Mouse (Mus musculus) cerebellum, postnatal 25 days (tissue): ENCODE data around the gene Camta1.

Experiments
- DNase-seq, 2 experiments: peaks; one replicate each; pipeline ENCODE4 v3.0.0; 2021; ENCODE audit warnings: mixed read lengths in 2 of 2

Gene Camta1

GRCm38 (mm10) chr4:151779962-151780459, 81.7 kb downstream of the Camta1 start:
- no peak for DNase-seq

DNA sequence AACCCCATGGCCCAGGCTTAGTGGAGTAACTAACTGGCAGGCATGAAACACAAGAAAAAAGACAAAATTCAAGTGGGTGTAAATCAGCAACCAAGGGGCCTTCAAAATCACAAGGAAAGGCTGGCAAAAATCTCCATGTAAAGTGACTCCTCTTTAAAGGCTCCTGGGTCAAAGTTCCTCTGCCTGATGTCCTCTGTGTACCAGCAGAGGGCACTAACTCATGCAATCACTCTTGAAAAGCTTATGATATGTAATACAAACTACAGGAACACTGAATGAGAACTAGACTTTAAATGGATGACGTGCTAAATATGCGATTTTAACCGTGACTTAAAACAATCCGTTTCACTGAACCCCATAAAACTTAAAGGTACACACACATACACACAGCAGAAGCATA, 83.2 kb downstream of the Camta1 start:
- peak in 1 of 2 experiments; percentile 30 for DNase-seq

- DNase-seq: peak; percentile 60 to 76
Measured at GRCm38 (mm10) chr4:151777451-151777850, 84.2 kb downstream of the Camta1 start.

- DNase-seq: no peak
Measured at GRCm38 (mm10) chr4:151775441-151775840, 86.2 kb downstream of the Camta1 start.

GRCm38 (mm10) chr4:151773651-151774050, 88.0 kb downstream of the Camta1 start:
- no peak for DNase-seq

- peak; percentile 23 to 34 for DNase-seq
Measured at GRCm38 (mm10) chr4:151773007-151773406, 88.7 kb downstream of the Camta1 start.

- no peak for DNase-seq
Measured at GRCm38 (mm10) chr4:151770697-151771096, 91.0 kb downstream of the Camta1 start.

GRCm38 (mm10) chr4:151767786-151768185, 93.9 kb downstream of the Camta1 start:
- DNase-seq: no peak

DNA sequence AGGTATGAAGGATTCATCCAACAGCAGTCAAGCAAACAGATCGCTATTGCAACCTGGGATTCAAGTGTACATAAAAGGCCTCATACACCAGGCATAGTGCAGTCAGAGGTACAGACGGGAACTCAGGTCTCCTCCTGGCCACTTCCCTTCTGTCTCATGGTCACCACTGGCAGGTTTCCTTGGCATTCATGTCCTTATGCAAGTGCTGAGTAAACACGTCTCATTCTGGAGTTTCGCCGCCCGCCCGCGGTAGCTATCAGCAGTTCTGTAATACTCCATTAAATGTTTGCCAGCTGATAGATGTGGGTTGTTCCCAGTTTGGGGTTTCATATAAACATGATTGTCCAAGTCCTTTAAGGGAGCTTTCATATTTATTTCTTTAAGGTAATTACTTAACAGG, 94.3 kb downstream of the Camta1 start:
- DNase-seq: peak; percentile 30 to 57

DNA sequence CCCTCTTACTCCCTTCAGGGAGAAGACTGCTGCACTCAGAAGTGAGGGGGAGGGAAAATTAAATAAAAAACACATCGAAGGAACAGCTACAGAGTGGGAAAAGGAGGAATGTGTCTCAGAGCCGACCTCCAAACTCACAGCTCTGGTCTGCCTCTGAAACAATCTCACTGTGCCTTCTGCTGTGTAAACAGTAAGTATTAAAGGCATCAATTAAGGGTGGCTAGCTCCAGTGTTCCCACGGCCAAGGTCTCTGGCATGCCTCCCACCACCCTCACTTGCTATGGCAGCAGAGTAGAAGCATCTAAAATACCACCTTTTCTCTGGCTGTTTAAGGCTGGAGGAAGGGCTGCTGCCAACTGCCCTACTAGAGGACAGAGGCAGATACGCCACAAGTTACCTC, 96.3 kb downstream of the Camta1 start:
- peak in 1 of 2 experiments; percentile 54 for DNase-seq

- DNase-seq: no peak
Measured at GRCm38 (mm10) chr4:151763928-151764327, 97.7 kb downstream of the Camta1 start.

- no peak for DNase-seq
Measured at GRCm38 (mm10) chr4:151759095-151759494, 102.6 kb downstream of the Camta1 start.

DNA sequence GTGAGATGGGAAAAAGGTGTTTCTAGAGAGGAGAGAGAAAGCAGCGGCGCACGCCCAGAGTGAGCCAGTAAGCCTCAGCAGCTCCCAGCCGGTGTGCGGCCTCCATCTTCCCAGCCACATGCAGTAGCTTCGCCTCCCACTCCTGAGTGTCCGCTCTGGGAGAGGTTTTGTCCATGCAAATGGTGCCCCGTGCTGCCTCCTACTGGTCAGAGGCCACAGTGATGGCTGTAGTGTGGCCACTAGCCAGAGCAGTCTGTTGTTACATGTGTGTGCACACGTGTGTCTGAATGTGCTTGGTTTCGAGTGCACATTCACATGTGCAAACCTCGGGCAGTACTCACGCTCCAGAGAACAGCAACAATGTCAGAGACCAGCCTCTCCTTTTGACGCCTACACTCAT, 103.3 kb downstream of the Camta1 start:
- DNase-seq: peak in 1 of 2 experiments; percentile 35

- no peak for DNase-seq
Measured at GRCm38 (mm10) chr4:151757261-151757660, 104.4 kb downstream of the Camta1 start.

DNA sequence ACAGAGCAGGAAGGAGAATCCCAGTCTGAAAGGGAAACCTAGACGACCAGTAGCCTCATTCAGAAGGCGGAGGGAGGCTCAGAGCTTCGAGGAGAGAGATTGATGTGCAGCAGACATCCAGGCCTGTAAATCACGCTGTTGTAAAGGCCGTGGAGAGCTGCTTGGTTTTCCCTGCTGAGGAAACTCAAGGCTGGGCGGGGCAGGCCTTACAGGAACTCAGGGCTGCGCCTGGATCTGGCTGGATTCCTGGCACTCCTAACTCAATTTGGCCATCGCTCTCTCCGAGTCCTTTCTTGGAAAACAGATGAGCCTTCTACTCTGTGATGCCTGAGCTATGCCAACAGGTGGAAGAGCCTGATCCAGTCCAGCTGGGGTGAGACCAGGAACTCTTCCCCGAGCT, 105.3 kb downstream of the Camta1 start:
- DNase-seq: no peak

GRCm38 (mm10) chr4:151753231-151753630, 108.4 kb downstream of the Camta1 start:
- DNase-seq: no peak

- DNase-seq: no peak
Measured at GRCm38 (mm10) chr4:151752551-151752950, 109.1 kb downstream of the Camta1 start.

DNA sequence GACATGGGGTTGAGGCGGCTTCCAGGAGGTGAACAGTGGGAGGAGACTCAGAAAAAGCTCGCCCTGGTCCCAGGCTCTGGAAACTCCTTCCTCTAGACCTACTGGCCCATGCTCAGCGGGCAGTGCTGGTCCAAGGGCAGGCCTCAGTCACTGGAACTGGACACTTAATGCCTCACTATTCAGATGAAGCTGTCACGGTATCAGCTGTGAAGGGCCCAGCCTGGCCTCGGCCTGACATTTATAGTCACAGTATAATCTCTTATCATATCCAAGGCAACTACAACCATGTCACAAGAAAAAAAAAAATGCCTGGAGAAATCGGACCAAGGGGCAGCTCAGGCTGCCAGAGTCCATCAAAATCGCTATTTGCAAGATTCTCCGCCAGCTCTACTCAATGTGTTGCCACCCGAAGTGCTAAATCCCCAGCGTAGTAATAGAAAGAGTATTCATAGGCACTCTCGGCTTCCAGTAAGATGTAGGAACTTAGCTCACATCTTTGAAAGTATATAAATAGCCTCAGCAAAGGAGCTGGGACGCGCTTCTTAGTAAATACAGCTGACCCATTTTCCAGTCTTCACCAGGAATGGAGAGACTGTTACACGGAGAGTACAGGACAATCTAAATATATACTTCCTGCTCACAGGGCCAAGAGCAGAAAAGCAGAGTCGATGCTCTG, 110.3 kb downstream of the Camta1 start:
- no peak for DNase-seq

GRCm38 (mm10) chr4:151747723-151748122, 114.0 kb downstream of the Camta1 start:
- DNase-seq: no peak

DNA sequence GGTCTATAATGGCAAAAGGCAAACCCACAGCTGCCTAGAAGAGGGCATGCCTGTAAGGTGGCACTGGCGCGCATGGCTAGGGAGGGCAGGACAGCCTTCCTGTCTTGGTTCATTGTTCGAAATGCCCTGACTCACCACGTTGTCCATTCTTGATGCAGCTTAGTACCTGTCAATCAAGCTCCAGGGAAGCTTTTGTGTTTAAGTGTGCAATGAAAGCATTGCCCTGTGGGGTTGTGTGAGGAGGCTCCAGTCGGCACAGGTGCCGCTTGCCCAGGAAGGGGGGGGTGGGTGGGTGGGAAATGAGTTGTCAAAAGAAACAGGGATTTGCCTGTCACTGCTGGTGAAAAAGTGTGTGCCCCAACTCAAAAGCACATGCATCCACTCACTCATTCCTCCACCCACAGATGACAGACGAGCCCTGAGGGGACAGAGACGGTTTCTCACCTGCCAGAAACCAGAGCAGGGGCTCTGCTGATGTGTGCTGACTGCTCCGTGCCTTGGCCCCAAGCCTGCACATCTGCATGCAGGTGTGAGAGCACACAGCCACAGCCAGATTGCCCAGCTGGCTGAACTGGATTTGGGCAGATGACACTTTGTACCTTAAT, 115.6 kb downstream of the Camta1 start:
- no peak for DNase-seq

- no peak for DNase-seq
Measured at GRCm38 (mm10) chr4:151741249-151742137, 120.2 kb downstream of the Camta1 start.

DNA sequence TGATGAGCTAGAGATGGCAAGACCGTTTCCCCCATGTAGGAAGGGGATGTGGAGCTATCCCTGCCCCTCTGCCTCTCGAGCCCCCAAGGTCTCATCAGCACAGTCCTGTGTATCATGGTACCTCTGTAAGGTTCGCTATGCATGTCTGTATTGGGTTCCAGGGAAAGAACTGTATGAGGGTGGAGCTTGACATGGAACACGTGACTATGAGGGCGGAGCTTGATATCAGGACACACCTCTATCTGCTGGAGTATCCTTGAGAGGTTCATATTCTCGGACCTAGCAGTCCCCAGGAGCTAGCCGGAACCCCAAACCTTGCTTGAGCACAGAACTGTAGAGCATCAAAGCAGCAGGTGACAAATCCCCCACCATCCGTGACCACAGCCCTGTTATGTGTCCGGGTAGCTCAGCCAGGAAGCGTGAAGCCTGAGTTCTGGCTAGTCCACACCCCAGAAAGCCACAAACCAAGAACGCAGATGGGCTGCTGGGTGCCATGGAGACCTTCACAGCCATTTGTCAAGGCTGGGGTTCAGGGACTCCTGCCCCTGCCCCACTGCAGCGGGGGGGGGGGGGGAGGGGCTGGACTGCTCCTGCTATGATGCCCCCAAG, 122.2 kb downstream of the Camta1 start:
- DNase-seq: no peak

- DNase-seq: no peak
Measured at GRCm38 (mm10) chr4:151738875-151739274, 122.8 kb downstream of the Camta1 start.
